Mouse (Mus musculus) embryonic facial prominence, embryonic 14.5 days (tissue): ENCODE results near the gene Tmem233. TPM values are rescaled to one million over a fixed set of nuclear protein-coding genes. Genes with fewer than 3 reads are reported as not detected.
A peak's percentile ranks its signal among the peaks of the same experiment; 100 is the strongest.

Experiments
- ATAC-seq: fragments of 200-750 bp; cut with Nextera tagmentation; 2 replicates; pipeline ENCODE4 v1.8.0; 2017; ENCODE audit warnings: low read depth, moderate number of reproducible peaks, moderate TSS enrichment
- DNase-seq: peaks from one replicate; pipeline ENCODE4 v3.0.0-alpha.2; 2015; ENCODE audit warnings: low spot score
- H3K27ac ChIP-seq: fragments of 300-500 bp; sonication (generic); replicated peaks from 2 replicates; pipeline ENCODE4 v1.5.1; 2014; ENCODE audit warnings: low read depth, mild to moderate bottlenecking, low read length, moderate library complexity
- H3K27me3 ChIP-seq: fragments of 300-500 bp; sonication (generic); replicated peaks from 2 replicates; pipeline ENCODE4 v1.6.1; 2014; ENCODE audit warnings: low read length; ENCODE audit not compliant: control insufficient read depth, insufficient read depth
- H3K36me3 ChIP-seq: fragments of 300-500 bp; sonication (generic); 2 replicates; pipeline ENCODE4 v1.6.1; 2014; ENCODE audit warnings: low read length, mixed read lengths; ENCODE audit not compliant: control insufficient read depth, insufficient read depth
- H3K4me1 ChIP-seq: fragments of 300-500 bp; sonication (generic); 2 replicates; pipeline ENCODE4 v1.6.1; 2014; ENCODE audit warnings: antibody characterized with exemption, low read length; ENCODE audit not compliant: control insufficient read depth, insufficient read depth
- H3K4me2 ChIP-seq: fragments of 300-500 bp; sonication (generic); 2 replicates; pipeline ENCODE4 v1.6.1; 2014; ENCODE audit warnings: low read depth, mild to moderate bottlenecking, low read length, moderate library complexity, mixed read lengths
- H3K4me3 ChIP-seq: fragments of 300-500 bp; sonication (generic); 2 replicates; pipeline ENCODE4 v1.5.1; 2014; ENCODE audit warnings: low read depth, mild to moderate bottlenecking, low read length
- H3K9ac ChIP-seq: fragments of 300-500 bp; sonication (generic); 2 replicates; pipeline ENCODE4 v1.6.1; 2014; ENCODE audit warnings: low read depth, mild to moderate bottlenecking, low read length, moderate library complexity, mixed read lengths
- H3K9me3 ChIP-seq: fragments of 300-500 bp; sonication (generic); 2 replicates; pipeline ENCODE4 v1.6.1; 2016; ENCODE audit warnings: low read length; ENCODE audit not compliant: control insufficient read depth
- WGBS: fragments of 180-500 bp; shearing (Covaris S2); extraction: QIAGEN DNeasy Blood & Tissue Kit; methylation state at CpG from one replicate; pipeline ENCODE4 v1.1.7; 2014; 5-methylcytosine and 5-hydroxymethylcytosine counted together
- polyA plus RNA-seq: library from polyadenylated mRNA; unstranded; fragments of >200 nt; fragmentation: Nextera tagmentation; extraction: Ambion mirVana; gene quantifications from 2 replicates; pipeline ENCODE4 v1.2.1, GENCODE M21; 2014

Gene Tmem233
- polyA plus RNA-seq, result 0.10 and 0.26 TPM in 2 replicates

- no peak within 1 kb of the TSS for H3K4me3 ChIP-seq
- peaks cover 31% of the 10 kb centered on the region for H3K27me3 ChIP-seq
- no peaks in the 10 kb centered on the region for H3K4me1 ChIP-seq
- no peak within 1 kb of the TSS for H3K9ac ChIP-seq
- ATAC-seq (no peak), DNase-seq (no peak)
- H3K27ac ChIP-seq, result no peak within 1 kb of the TSS
- WGBS, result 7% methylated on average over 17 of the region's 17 CpGs
- peak within 1 kb of the TSS; percentile 20; the same call in 1 of the 2 replicates for H3K4me2 ChIP-seq
- H3K9me3 ChIP-seq, result no peaks in the 10 kb centered on the region
- no peaks in the 10 kb centered on the region for H3K36me3 ChIP-seq
These were observed at the start of gene Tmem233 for GRCm38 (mm10) chr5:116083081-116083480. Gene Tmem233, minus strand, starts transcription at chr5:116083244.

GRCm38 (mm10) chr5:116123344-116123743, 40.3 kb upstream of the Tmem233 start:
- H3K4me1 ChIP-seq, result no peaks in the 10 kb centered on the region
- no peaks in the 10 kb centered on the region for H3K36me3 ChIP-seq
- 9% methylated on average over 11 of the region's 11 CpGs for WGBS
- no peak overlapping the region for H3K9ac ChIP-seq
- no peaks in the 10 kb centered on the region for H3K27me3 ChIP-seq
- peak overlapping the region; percentile 20; the same call in 1 of the 2 replicates for H3K4me2 ChIP-seq
- peak; percentile 88 for DNase-seq
- H3K4me3 ChIP-seq, result no peak overlapping the region
- no peaks in the 10 kb centered on the region for H3K9me3 ChIP-seq
- H3K27ac ChIP-seq, result no peak overlapping the region
- ATAC-seq, result peak; percentile 79; the same call in 1 of the 2 replicates

GRCm38 (mm10) chr5:116116567-116116966, 33.5 kb upstream of the Tmem233 start:
- H3K36me3 ChIP-seq, result no peaks in the 10 kb centered on the region
- no peaks in the 10 kb centered on the region for H3K27me3 ChIP-seq
- no peak overlapping the region for H3K9ac ChIP-seq
- ATAC-seq, result no peak
- no peaks in the 10 kb centered on the region for H3K9me3 ChIP-seq
- no peak overlapping the region for H3K4me3 ChIP-seq
- H3K4me2 ChIP-seq, result no peak overlapping the region
- no peaks in the 10 kb centered on the region; the same call in 1 of the 2 replicates for H3K4me1 ChIP-seq
- peak; percentile 13 for DNase-seq
- 44% methylated on average over 9 of the region's 9 CpGs for WGBS
- H3K27ac ChIP-seq, result no peak overlapping the region

- ATAC-seq (no peak), DNase-seq (peak; percentile 8)
- H3K27me3 ChIP-seq, result no peaks in the 10 kb centered on the region
- H3K36me3 ChIP-seq, result no peaks in the 10 kb centered on the region
- H3K4me2 ChIP-seq, result no peak overlapping the region
- H3K4me1 ChIP-seq, result no peaks in the 10 kb centered on the region; the same call in 1 of the 2 replicates
- H3K9ac ChIP-seq, result no peak overlapping the region
- 37% methylated on average over 4 of the region's 4 CpGs for WGBS
- no peak overlapping the region for H3K4me3 ChIP-seq
- H3K9me3 ChIP-seq, result no peaks in the 10 kb centered on the region
- H3K27ac ChIP-seq, result no peak overlapping the region
These were observed 33.1 kb upstream of the Tmem233 start for GRCm38 (mm10) chr5:116116110-116116509.

GRCm38 (mm10) chr5:116115071-116115834, 32.2 kb upstream of the Tmem233 start:
- H3K27ac ChIP-seq, result no peak overlapping the region
- peak; percentile 54 for DNase-seq
- no peaks in the 10 kb centered on the region; the same call in 1 of the 2 replicates for H3K4me1 ChIP-seq
- H3K27me3 ChIP-seq, result no peaks in the 10 kb centered on the region
- no peak for ATAC-seq
- no peaks in the 10 kb centered on the region for H3K9me3 ChIP-seq
- 59% methylated on average over 14 of the region's 14 CpGs for WGBS
- no peak overlapping the region for H3K9ac ChIP-seq
- H3K4me2 ChIP-seq, result no peak overlapping the region
- no peak overlapping the region for H3K4me3 ChIP-seq
- no peaks in the 10 kb centered on the region for H3K36me3 ChIP-seq

- DNase-seq (no peak), ATAC-seq (no peak)
- no peak overlapping the region for H3K4me2 ChIP-seq
- no peak overlapping the region for H3K4me3 ChIP-seq
- H3K27me3 ChIP-seq, result no peaks in the 10 kb centered on the region
- H3K36me3 ChIP-seq, result no peaks in the 10 kb centered on the region
- no peak overlapping the region for H3K9ac ChIP-seq
- WGBS, result 91% methylated on average over 10 of the region's 10 CpGs
- no peak overlapping the region for H3K27ac ChIP-seq
- no peaks in the 10 kb centered on the region for H3K4me1 ChIP-seq
- H3K9me3 ChIP-seq, result no peaks in the 10 kb centered on the region
These were observed 25.6 kb upstream of the Tmem233 start for GRCm38 (mm10) chr5:116108651-116109050.

- H3K4me2 ChIP-seq, result no peak overlapping the region
- H3K27me3 ChIP-seq, result peaks cover 31% of the 10 kb centered on the region
- DNase-seq, result no peak
- no peaks in the 10 kb centered on the region for H3K9me3 ChIP-seq
- WGBS, result 82% methylated on average over 6 of the region's 6 CpGs
- no peak overlapping the region for H3K27ac ChIP-seq
- ATAC-seq, result no peak
- no peaks in the 10 kb centered on the region for H3K4me1 ChIP-seq
- no peak overlapping the region for H3K9ac ChIP-seq
- H3K36me3 ChIP-seq, result no peaks in the 10 kb centered on the region
- H3K4me3 ChIP-seq, result no peak overlapping the region
These were observed 1.2 kb upstream of the Tmem233 start for GRCm38 (mm10) chr5:116084231-116084630.

GRCm38 (mm10) chr5:116082241-116082900, 673 bp downstream of the Tmem233 start:
- Histone ChIP-seq H3K9me3 (no peaks in the 10 kb centered on the region), H3K27ac (no peak overlapping the region), H3K27me3 (peaks cover 31% of the 10 kb centered on the region), H3K4me3 (no peak overlapping the region), H3K4me1 (no peaks in the 10 kb centered on the region), H3K4me2 (peak overlapping the region; percentile 20; the same call in 1 of the 2 replicates), H3K36me3 (no peaks in the 10 kb centered on the region), H3K9ac (no peak overlapping the region)
- ATAC-seq (no peak), DNase-seq (no peak)
- 23% methylated on average over 17 of the region's 17 CpGs for WGBS
